Mouse (Mus musculus): ENCODE measurements around the gene Cngb1.

Gene Cngb1

DNA sequence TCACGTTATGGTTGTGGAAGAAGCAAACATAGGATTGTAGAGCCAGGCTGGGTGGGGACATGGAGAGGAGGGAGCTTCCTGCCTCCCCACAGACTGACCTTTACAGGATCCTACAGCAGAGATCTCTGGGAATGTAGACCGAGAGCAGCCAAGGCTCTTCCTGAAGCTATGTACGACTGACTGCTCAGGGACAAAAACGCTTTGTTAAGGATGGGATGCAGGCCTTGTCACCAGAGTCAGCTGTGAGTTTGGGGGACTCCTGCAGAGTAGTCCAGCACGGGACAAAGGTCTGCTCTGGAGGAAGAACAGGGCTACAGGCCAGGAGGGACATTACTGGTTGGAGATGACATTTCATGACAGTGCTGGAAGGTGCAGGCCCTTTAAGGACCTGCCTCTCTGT lies 18.3 kb upstream of the Cngb1 start:
- no peak for DNase-seq (ENCODE audit: extremely low spot score)

DNA sequence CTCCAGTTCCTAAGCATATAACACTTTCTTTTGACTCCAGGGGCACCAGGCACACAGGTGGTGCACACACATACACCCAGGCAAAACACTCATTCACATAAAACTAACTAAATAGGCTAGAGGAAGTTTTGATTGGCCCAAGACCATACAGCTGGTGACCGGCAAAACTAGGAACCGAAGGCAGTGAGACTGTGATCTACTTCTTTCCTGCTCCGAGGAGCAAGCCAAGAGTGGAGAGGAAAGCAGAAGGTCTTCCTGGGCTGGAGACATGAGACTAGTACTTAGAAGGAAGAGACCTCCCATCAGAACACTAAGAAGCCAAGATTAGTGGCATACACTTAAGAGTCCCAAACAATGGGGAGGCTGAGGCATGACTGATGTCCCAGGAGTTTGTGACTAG lies 16.8 kb upstream of the Cngb1 start:
- DNase-seq (ENCODE audit: extremely low spot score): no peak

DNA sequence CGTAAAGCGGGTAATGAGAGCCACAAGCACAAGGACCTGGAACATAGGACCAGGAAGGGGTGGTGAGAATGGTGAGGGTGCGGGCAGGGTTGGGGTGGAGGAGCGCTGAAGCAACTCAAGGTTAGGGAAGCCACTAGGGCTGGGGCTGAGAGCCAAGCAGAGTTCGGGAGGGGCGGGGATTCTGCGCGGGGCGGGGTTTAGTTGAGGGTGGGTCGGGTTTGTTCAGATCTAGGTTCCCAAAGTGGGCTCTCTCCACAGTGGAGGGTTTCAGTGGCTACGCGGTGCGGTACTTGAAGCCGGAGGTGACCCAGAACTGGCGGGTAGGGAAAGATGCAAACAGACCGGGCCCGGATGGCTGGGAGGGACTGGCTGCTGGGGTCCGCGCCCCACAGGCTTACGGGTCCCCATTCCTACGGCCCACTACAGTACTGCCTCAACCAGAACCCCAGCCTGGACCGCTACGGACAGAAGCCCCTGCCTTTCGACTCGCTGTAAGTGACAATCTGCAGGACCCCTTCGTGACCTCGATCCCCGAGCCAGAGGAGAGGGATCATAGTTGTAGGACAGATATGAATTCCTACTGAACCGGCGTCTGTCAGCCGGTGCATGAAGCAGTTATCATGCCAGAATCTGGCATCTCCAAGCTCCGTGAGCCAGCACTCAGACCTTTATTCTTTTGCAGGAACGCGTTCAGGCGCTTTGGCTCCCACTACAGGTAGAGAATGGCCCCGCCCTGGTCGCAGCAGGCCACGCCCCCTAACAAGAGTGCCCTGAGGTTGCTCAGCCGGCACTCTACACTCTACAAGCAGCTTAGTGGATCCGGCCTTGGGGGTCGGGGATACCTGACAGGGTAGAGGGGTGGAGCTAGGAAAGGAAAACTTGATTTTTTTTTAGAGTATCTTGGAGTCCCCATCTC lies 14.1 kb upstream of the Cngb1 start:
- peak; percentile 53 for DNase-seq (ENCODE audit: extremely low spot score)

DNA sequence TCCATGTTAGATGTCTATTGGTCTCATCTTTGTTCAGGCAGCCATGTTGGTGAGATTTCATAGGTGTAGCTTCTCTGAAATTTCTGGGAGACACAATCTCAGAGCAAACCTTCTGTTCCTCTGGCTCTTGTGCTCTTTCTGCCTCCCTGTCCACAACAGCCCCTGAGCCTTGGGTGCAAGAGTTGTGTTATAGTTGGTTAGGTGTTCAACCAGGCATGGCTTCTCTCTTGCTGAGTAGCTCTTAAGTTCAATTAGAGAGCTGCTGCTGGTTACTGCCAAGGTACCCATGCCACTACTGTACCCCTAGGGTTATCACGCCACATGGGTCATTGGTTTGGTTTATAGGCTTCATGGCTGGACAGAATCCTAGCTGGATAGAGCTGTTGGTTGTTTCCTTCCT lies 9.0 kb upstream of the Cngb1 start:
- DNase-seq (ENCODE audit: extremely low spot score): no peak

DNA sequence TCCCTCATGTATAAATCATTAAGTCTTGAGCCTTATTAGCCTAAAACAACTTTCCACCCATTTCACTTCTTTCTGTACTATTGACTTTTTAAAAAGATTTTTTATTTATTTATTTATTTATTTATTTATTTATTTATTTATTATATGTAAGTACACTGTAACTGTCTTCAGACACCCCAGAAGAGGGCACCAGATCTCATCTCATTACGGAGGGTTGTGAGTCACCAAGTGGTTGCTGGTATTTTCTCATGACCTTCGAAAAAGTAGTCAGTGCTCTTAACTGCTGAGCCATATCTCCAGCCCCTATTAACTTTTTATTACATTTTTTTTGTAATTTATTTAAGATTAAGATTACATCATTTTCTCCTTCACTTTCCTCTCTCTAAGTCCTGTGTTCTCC lies 8.3 kb upstream of the Cngb1 start:
- no peak for DNase-seq (ENCODE audit: extremely low spot score)

DNA sequence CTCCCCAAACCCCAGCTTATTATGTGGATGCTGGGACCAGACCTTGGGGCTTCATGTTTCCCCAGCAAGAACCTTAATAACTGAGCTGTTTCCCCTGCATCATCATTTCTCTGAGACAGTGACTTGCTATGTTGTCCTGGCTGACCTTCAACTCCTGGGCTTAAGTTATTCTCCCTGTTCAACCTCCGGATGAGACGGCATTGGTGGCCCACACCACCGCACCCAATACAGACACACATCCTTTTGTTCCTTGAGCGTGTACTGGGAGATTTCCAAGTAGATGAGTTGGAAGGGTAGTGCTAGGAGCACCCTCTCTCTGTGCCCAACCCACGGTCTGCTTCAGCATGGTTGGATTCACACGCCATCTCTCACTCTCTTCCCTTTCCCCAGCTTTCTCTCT lies 7.5 kb upstream of the Cngb1 start:
- DNase-seq (ENCODE audit: extremely low spot score): no peak

DNA sequence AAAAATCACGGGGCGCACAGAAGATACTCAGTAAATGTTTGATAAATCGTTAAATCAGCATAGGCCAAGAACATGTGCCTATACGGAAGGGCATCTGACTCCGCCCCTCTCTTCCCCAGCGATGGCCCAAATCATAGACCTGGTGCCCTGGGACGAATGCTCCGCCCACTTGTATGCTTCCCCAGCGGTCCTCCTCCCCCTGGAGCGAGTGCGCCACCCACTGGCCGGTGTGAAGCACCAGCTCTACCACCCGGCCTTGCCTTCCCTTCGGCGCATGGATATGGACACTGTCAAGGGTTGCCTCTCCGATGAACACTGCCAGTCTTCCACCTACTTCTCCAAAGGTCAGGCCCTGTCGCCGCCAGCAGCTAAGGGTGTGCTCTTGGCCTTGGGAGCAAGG lies 6.5 kb upstream of the Cngb1 start:
- DNase-seq (ENCODE audit: extremely low spot score): no peak

DNA sequence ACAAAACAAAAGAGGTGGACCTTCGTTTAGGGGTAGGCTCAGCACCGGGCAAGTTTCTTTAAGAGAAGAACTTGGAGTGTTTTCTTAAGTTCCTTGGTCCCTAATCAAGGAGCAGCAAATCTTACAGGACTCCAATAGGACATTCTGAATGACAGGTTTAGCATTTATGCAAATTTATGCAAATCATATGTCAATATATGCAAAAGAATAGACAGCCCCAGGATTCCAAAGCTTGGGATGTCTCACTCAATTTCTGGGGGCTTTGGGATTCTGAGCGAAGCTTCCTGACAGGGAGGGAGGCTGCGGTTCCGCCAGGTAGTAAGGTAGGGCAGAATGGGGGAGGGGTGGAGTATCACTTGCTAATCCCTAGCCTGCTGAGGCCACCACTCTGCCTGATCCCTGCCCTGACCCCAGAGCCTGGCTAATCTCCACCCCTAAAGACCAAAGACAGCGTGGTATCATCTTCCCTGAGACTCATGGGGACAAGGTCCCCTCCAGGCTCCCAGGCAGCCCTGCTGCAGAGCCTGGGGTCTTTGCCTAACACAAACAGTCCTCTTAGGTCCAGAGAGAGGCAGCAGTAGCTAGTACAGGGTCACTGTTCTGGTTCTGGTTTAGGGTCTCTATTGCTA lies 4.1 kb upstream of the Cngb1 start, which contains the start of gene Tepp:
Gene Tepp (plus strand): TSS at position 225 of the 629 bp plus-strand sequence.
- DNase-seq (ENCODE audit: extremely low spot score): no peak

DNA sequence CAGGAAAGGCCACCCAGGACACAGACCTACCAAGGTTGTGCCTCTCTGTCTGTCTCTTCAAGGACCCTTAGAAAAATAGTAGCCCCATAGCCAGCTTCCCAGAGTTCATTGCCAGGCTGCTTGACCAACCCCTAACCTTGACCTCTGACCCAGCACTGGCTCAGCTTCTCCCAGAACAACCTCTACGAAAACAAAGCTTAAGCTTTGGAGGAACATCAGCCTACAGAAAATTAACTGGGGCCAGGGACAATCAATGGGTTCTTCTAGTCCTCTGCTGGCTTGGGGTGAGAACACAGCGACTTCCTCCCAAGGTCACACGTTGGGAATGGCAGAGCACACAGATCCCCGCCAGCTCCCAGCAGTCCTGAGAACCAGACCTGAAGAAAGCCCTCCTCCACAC lies 859 bp downstream of the Cngb1 start:
- DNase-seq (ENCODE audit: extremely low spot score): no peak

DNA sequence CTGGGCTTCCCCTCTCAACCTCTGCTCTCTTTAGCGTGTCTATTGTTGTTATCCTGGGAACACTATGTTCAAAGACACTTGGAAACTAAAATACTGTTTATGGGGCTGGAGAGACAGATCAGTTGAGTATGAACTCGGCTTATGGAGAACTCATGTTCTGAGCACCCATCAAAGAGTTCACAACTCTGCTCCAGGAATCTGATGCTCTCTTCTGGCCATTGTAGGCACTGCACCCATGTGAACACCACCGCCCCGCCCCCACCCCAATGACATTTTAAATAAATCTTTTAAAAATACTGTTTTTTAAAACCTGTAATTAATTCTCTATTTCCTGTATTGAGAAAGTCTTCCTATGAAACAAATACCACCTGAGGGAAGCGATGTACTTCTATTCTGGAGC lies 4.0 kb downstream of the Cngb1 start:
- peak; percentile 28 for DNase-seq (ENCODE audit: extremely low spot score)

DNA sequence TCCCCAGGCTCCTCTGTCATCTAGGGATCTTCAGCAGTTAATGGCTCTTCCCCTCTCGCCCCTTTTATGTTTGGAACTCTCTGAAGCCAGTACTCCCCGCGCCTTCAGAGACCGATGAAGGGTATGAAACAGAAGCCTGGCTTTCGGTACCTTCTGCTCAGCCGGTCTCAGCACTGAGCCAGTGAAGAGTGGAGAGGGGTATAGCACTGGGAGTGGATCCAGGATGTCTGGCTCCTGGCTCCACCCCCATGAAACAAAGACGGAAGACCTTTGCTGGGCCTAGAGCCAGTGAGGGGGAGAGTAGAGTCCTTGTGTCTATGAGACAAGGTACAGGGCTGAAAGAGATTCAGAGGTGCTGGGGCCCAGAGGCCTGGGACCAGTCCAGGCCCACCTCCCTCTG lies 12.5 kb downstream of the Cngb1 start:
- DNase-seq (ENCODE audit: extremely low spot score): no peak

DNA sequence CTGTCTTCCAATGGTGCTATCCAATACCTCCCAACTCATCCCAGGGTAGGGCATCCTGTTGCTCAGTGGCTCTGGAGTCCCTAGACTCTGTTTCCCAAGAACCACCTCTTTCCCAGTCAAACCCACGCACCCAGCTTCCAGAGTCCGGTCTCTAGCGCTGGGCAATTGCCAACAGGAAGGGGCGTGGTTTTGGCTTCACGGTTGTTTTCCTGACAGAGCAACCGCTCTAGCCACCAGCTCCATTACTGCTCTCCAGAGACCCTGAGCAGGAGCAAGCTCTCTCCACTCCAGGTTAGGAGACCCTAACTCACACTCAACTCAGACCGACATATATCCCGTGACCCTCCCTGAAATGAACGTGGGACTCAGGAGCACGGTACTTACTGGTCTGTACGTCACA lies 13.2 kb downstream of the Cngb1 start:
- DNase-seq (ENCODE audit: extremely low spot score): no peak

DNA sequence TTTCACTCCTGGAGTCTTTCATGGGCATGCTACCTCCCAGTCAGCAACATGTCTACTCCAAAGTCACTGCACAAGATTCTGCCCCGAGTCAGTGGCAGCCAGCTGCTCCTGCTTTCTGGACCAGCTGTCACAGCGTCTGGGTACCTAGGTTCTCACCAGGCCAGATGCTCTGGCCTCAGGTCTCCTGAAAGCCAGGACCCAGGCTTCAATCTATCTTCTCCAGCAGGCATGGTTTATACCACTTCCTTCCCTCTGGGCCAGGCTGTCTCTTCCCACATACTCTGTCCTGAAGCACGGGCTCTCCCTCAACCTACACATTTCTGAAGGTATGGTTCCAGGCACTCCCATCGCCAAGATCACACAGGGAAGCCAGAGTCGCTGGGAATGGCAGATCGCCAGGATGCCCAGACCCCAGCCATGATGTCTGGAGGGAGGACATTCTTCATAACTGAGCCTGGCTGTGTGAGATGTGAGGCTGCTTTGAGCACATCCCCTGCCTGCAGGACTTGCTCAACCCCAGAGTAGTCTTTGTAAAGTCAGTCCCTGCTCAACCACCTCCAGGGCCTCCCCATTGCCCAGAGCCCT lies 17.2 kb downstream of the Cngb1 start:
- DNase-seq (ENCODE audit: extremely low spot score): no peak

DNA sequence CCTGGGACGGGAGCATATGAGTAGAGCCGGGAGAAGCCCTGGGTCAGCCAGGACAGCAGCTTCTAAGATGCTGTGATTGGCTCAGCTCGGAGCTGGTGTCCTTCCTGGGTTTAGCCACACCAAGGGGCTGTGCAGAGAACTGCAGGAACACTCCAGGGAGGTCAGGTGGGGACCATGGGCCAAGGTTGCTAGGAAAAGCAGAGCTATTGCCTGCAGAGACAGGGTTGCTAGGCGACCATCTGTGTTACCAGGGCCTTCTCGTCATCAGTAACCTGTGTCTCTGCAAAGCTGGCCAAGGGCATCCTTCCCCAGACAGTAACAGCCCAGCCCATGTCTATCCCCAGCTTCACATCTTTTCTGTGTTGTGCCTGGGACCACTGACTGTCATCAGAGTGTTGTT lies 24.9 kb downstream of the Cngb1 start:
- DNase-seq (ENCODE audit: extremely low spot score): no peak

DNA sequence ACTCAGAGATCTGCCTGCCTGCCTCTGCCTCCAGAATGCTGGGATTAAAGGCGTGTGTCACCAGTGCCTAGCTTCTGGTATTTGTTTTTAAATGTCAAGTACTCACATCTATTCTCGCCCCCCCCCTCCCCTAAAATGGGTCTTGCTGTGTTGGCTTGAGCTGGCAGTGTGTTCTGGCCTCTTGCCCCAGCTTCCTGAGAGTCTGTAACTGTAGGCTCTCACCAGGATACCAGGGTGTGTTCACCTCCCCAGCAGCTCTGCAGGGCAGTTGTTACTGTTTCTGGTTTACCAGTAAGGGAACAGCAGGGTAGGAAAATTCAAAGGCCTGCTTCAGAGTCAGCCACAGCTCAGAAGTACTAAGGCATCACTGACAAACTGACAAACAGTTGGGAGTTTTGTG lies 33.5 kb downstream of the Cngb1 start:
- no peak for DNase-seq (ENCODE audit: extremely low spot score)

DNA sequence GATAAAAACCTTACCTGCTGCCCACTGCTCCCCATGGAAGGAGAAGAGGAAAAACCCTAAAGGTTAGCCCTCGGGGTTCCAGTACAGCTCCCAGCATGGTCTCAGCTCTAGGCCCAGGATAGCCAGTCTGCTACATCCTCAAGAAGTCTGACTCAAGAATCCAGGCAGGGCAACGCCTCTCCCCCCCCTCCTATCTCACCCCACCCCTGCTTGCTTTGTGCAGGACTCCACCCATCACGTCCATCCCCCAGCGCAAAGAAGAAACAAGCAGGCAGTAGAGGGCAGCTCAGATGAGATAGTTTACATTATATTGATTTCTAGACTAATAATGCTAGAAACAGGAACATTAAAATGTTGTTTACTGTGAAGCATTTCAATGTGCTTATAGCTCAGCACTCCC lies 34.5 kb downstream of the Cngb1 start:
- no peak for DNase-seq (ENCODE audit: extremely low spot score)

DNA sequence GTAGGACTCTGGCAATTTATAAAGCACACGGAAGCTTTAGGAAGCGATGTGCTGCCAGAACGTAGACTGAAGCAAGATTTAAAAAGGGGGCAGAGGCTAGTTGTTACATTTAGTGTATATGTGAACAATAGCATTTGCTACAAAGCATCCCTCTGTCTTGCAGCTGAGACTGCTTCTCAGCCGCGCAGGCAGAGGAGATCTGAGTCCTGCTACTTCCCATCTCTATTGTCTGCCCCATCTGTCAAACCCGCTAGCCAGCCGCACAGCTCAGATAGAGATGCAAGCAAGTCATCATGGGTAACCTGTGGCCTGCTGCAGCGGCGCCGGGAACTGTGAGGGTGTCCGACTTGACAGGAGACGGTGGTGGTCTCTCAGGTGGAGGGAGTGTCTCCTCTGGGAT lies 35.9 kb downstream of the Cngb1 start:
- DNase-seq (ENCODE audit: extremely low spot score): no peak

DNA sequence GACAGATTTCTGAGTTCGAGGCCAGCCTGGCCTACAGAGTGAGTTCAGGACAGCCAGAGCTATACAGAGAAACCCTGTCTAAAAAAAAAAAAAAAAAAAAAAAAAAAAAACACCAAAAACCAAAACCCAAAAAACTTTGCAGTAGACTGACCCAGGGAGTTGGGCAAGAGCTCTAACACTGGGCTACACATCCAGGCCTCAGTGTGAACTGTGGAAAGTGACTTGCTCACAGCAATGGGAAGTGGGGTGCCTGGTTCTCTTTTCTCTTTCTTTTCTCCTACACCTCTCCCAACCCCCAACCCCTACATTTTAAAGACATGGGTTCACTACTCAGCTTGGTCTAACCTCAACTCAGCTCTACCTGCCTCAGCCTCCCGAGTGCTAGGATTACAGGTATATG lies 44.2 kb downstream of the Cngb1 start:
- DNase-seq (ENCODE audit: extremely low spot score): no peak

DNA sequence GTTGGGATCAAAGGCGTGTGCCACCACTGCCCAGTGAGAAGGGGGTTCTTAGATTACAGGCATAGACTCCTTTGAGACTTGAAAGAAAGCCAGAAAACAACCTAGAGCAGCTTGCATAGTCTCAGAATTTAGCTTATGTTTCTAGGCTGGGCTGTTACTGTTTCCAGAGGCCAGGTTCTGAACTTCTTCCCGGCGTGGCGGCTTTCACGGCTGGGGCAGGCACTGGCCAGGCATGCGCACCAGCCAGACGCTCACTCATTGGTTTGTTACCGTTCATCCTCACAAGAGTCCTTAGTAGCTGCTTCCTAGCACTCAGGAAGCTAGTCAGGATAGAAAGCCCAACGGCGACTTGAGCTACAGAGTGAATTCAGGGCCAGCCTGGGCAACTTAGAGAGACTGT lies 50.8 kb downstream of the Cngb1 start:
- no peak for DNase-seq (ENCODE audit: extremely low spot score)

DNA sequence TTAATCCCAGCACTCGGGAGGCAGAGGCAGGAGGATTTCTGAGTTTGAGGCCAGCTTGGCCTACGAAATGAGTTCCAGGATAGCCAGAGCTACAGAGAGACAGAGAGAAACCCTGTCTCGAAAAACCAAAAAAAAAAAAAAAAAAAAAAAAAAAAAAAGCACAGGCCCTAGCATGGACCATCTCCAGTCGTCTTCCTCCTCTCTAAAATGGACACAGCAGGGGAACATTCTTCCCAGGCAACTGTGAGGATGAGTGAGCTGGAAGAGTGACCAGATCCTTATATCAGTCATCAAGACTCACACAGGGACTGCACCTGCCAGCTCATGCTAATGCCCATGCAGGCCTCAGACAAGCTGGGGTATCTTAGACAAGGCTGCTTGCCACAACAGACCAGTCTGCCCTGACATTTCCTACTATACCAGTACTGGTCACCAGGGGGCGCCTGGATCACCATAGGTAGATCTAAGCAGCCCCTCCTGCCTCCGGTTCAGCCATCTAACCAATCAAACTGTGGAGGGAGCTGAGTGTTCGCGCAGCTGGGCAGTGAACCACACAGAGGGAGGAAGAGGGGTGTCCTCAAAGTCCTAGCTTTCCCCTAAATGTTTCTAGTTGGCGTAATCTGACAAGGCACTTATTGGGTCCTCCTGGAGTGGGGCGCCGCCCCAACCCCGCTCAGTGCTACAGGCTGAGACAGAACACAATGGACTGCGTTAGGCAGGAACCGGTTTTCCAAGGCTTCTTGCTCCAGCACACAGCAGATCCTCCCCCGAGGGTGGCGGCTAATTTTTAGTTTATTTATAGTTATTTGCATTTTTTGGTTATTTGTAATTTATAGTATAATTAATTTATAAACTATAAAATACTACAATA lies 51.6 kb downstream of the Cngb1 start:
- DNase-seq (ENCODE audit: extremely low spot score): peak; percentile 96

DNA sequence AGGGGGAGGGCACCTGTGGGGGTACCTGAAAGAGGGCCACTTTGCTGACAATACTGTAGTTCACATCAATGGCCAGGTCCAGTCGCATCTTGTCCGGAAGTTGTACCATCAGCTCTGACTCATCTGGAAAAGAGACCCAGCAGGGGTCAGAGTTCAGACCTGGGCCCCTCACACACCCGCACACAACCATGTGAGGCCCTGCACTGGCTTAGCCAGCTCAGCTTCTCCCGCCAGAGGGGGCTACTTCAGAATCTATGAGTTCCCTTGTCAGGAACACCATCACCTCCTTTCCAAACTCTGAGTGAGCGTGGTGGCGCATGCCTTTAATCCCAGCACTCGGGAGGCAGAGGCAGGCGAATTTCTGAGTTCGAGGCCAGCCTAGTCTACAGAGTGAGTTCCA lies 54.3 kb downstream of the Cngb1 start:
- DNase-seq (ENCODE audit: extremely low spot score): no peak

DNA sequence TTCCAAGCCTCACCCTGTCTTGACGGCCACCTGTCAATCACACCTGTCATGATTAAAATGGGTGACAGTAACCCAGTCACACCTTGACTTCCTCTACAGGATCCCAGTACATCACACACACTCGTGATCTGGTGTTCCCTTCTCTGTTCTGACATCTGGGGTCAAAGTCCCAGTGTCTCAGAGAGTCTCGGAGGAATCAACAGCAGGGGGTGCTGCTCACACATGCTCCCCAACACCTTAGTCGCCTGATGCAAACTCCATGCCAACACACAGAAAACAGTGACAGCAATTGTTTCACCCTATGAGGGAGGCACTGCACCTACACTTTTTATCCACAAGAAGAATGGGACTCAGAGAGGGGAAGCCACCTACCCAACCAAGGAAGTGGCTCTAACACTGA lies 56.5 kb downstream of the Cngb1 start:
- DNase-seq (ENCODE audit: extremely low spot score): no peak

Data from embryo, embryonic 9.5 days (tissue).